Mouse (Mus musculus): ENCODE measurements at regions not wholly inside any gene's neighbourhood (a gene's known extent, or its start where the extent isn't known, plus 50 kb on each side); places are given as distances from the start of the nearest gene placed in this dataset.

- WGBS = 86% methylated on average over 15 of the region's 15 CpGs
- H3K4me3 ChIP-seq (ENCODE audit: control insufficient read depth, insufficient read depth, low read length) = no peak overlapping the region
- no peaks in the 10 kb centered on the region for H3K4me1 ChIP-seq (replicated peaks; ENCODE audit: control insufficient read depth, insufficient read depth, low read length)
- TF ChIP-seq POLR2A (IDR thresholded peaks at IDR 0.05; ENCODE audit: control insufficient read depth, extremely low read depth, insufficient read depth, low read length, poor library complexity) (no peak), CTCF (IDR thresholded peaks at IDR 0.05; ENCODE audit: borderline replicate concordance, control insufficient read depth, extremely low read depth, insufficient read depth, low read length, poor library complexity) (no peak)
- no peak for DNase-seq
- no peaks in the 10 kb centered on the region for H3K36me3 ChIP-seq (ENCODE audit: control insufficient read depth, insufficient read depth, low read length)
- no peaks in the 10 kb centered on the region for H3K27me3 ChIP-seq (ENCODE audit: control insufficient read depth, insufficient read depth, low read length)
- H3K27ac ChIP-seq (ENCODE audit: control insufficient read depth, insufficient read depth, low read length) = no peak overlapping the region
These were observed 170.2 kb downstream of the Pou4f1 start for GRCm38 (mm10) chr14:104297316-104298311.

- TF ChIP-seq CTCF (IDR thresholded peaks at IDR 0.05; ENCODE audit: borderline replicate concordance, control insufficient read depth, extremely low read depth, insufficient read depth, low read length, poor library complexity) (no peak), POLR2A (IDR thresholded peaks at IDR 0.05; ENCODE audit: control insufficient read depth, extremely low read depth, insufficient read depth, low read length, poor library complexity) (no peak)
- Histone ChIP-seq H3K4me1 (replicated peaks; ENCODE audit: control insufficient read depth, insufficient read depth, low read length) (no peaks in the 10 kb centered on the region), H3K27ac (ENCODE audit: control insufficient read depth, insufficient read depth, low read length) (no peak overlapping the region), H3K27me3 (ENCODE audit: control insufficient read depth, insufficient read depth, low read length) (no peaks in the 10 kb centered on the region), H3K36me3 (ENCODE audit: control insufficient read depth, insufficient read depth, low read length) (no peaks in the 10 kb centered on the region), H3K4me3 (ENCODE audit: control insufficient read depth, insufficient read depth, low read length) (no peak overlapping the region)
- no peak for DNase-seq
- 52% methylated on average over 4 of the region's 4 CpGs for WGBS
These were observed 174.0 kb downstream of the Pou4f1 start for GRCm38 (mm10) chr14:104293814-104294213.

DNA sequence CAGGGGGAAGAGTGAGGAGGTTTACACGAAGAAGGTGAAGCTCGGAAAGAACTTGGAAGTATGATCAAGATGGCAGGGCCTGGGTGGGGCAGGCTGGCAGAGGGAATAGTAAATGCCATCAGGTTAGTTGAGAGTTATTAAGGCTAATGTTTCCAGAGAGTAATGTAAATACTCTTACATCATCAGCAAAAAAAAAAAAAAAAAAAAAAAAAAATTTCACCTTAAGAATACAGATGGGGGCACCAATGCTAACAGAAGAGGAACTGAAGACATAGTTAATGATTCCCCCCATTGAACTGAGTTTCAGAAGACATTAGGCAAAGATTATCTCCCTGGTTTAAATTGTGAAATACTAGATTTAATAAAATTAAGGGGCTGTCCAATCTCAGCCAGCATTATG, 174.7 kb downstream of the Pou4f1 start:
- no peaks in the 10 kb centered on the region for H3K4me1 ChIP-seq (replicated peaks; ENCODE audit: control insufficient read depth, insufficient read depth, low read length)
- H3K36me3 ChIP-seq (ENCODE audit: control insufficient read depth, insufficient read depth, low read length) = no peaks in the 10 kb centered on the region
- no peak overlapping the region for H3K27ac ChIP-seq (ENCODE audit: control insufficient read depth, insufficient read depth, low read length)
- DNase-seq = no peak
- H3K27me3 ChIP-seq (ENCODE audit: control insufficient read depth, insufficient read depth, low read length) = no peaks in the 10 kb centered on the region
- H3K4me3 ChIP-seq (ENCODE audit: control insufficient read depth, insufficient read depth, low read length) = no peak overlapping the region
- TF ChIP-seq CTCF (IDR thresholded peaks at IDR 0.05; ENCODE audit: borderline replicate concordance, control insufficient read depth, extremely low read depth, insufficient read depth, low read length, poor library complexity) = no peak
- TF ChIP-seq POLR2A (IDR thresholded peaks at IDR 0.05; ENCODE audit: control insufficient read depth, extremely low read depth, insufficient read depth, low read length, poor library complexity) = no peak
- 98% methylated on average over 2 of the region's 2 CpGs for WGBS

- TF ChIP-seq POLR2A (IDR thresholded peaks at IDR 0.05; ENCODE audit: control insufficient read depth, extremely low read depth, insufficient read depth, low read length, poor library complexity) (no peak), CTCF (IDR thresholded peaks at IDR 0.05; ENCODE audit: borderline replicate concordance, control insufficient read depth, extremely low read depth, insufficient read depth, low read length, poor library complexity) (no peak)
- 93% methylated on average over 6 of the region's 6 CpGs for WGBS
- Histone ChIP-seq H3K36me3 (ENCODE audit: control insufficient read depth, insufficient read depth, low read length) (no peaks in the 10 kb centered on the region), H3K27ac (ENCODE audit: control insufficient read depth, insufficient read depth, low read length) (no peak overlapping the region), H3K27me3 (ENCODE audit: control insufficient read depth, insufficient read depth, low read length) (no peaks in the 10 kb centered on the region), H3K4me1 (replicated peaks; ENCODE audit: control insufficient read depth, insufficient read depth, low read length) (no peaks in the 10 kb centered on the region), H3K4me3 (ENCODE audit: control insufficient read depth, insufficient read depth, low read length) (no peak overlapping the region)
- no peak for DNase-seq
These were observed 187.4 kb downstream of the Pou4f1 start for GRCm38 (mm10) chr14:104280353-104280752.

GRCm38 (mm10) chr14:104279890-104280289, 187.9 kb downstream of the Pou4f1 start:
- Histone ChIP-seq H3K4me1 (replicated peaks; ENCODE audit: control insufficient read depth, insufficient read depth, low read length) (no peaks in the 10 kb centered on the region), H3K4me3 (ENCODE audit: control insufficient read depth, insufficient read depth, low read length) (no peak overlapping the region), H3K36me3 (ENCODE audit: control insufficient read depth, insufficient read depth, low read length) (no peaks in the 10 kb centered on the region), H3K27me3 (ENCODE audit: control insufficient read depth, insufficient read depth, low read length) (no peaks in the 10 kb centered on the region), H3K27ac (ENCODE audit: control insufficient read depth, insufficient read depth, low read length) (no peak overlapping the region)
- no peak for DNase-seq
- WGBS = 86% methylated on average over 5 of the region's 5 CpGs
- no peak for TF ChIP-seq POLR2A (IDR thresholded peaks at IDR 0.05; ENCODE audit: control insufficient read depth, extremely low read depth, insufficient read depth, low read length, poor library complexity)

DNA sequence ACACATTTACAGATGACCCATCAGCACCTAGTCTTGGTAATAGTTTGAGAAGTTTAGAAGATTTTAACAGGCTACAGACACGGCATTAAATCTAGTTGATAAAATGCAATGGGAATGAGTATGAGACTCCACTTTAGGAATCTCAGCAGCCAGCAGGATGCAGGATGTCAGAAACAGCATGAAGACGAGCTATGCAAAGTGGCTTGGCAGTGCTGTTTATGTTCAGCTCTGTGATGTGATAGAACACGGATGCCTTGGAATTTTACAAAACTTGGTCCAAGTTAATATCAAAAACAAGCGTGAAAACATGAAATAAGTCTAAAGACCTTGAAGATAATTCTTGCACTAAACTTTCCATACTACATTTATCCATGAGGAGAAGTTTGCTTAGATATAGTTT, 193.0 kb downstream of the Pou4f1 start:
- Histone ChIP-seq H3K36me3 (ENCODE audit: control insufficient read depth, insufficient read depth, low read length) (no peaks in the 10 kb centered on the region), H3K4me1 (replicated peaks; ENCODE audit: control insufficient read depth, insufficient read depth, low read length) (no peaks in the 10 kb centered on the region), H3K27me3 (ENCODE audit: control insufficient read depth, insufficient read depth, low read length) (no peaks in the 10 kb centered on the region), H3K27ac (ENCODE audit: control insufficient read depth, insufficient read depth, low read length) (no peak overlapping the region), H3K4me3 (ENCODE audit: control insufficient read depth, insufficient read depth, low read length) (no peak overlapping the region)
- TF ChIP-seq CTCF (IDR thresholded peaks at IDR 0.05; ENCODE audit: borderline replicate concordance, control insufficient read depth, extremely low read depth, insufficient read depth, low read length, poor library complexity) (no peak), POLR2A (IDR thresholded peaks at IDR 0.05; ENCODE audit: control insufficient read depth, extremely low read depth, insufficient read depth, low read length, poor library complexity) (no peak)
- 86% methylated on average over 4 of the region's 4 CpGs for WGBS
- DNase-seq = no peak
